Mouse (Mus musculus) urinary bladder, postnatal 4 days (tissue): Measurements from ENCODE around the gene Themis3.
"Not testable (repeated sequence)": the region's sequence is repeated elsewhere in the genome, so short reads cannot be mapped to it uniquely, and the experiment has no call there.

Experiments
- DNase-seq, 2 experiments: peaks; one replicate each; pipeline ENCODE4 v3.0.0; 2021 to 2022; ENCODE audit warnings: low spot score in 2 of 2

The Themis3 gene

GRCm38 (mm10) chr17:66558404-66559317 is 35.8 kb downstream of the Themis3 start:
- no peak for DNase-seq

- DNase-seq: no peak
Measured at GRCm38 (mm10) chr17:66552690-66553089, 41.7 kb downstream of the Themis3 start.

- no peak for DNase-seq
Measured at GRCm38 (mm10) chr17:66550486-66550885, 43.9 kb downstream of the Themis3 start.

GRCm38 (mm10) chr17:66532285-66532684 is 62.1 kb downstream of the Themis3 start:
- no peak for DNase-seq

- DNase-seq: no peak
Measured at GRCm38 (mm10) chr17:66523396-66523795, 71.0 kb downstream of the Themis3 start.

- not testable (repeated sequence) for DNase-seq
Measured at GRCm38 (mm10) chr17:66522631-66523030, 71.8 kb downstream of the Themis3 start.

GRCm38 (mm10) chr17:66519554-66520553 is 74.6 kb downstream of the Themis3 start, which contains the start of gene Rab12:
TSS of gene Rab12 (minus strand) at chr17:66519729.
- peak; percentile 85 to 90 for DNase-seq

GRCm38 (mm10) chr17:66518877-66519553 is 75.4 kb downstream of the Themis3 start:
- DNase-seq: no peak

GRCm38 (mm10) chr17:66516953-66517352 is 77.5 kb downstream of the Themis3 start:
- no peak for DNase-seq

- no peak for DNase-seq
Measured at GRCm38 (mm10) chr17:66514288-66514995, 80.0 kb downstream of the Themis3 start.

GRCm38 (mm10) chr17:66512202-66512956 is 82.0 kb downstream of the Themis3 start:
- DNase-seq: no peak

- DNase-seq: no peak
Measured at GRCm38 (mm10) chr17:66510221-66510683, 84.2 kb downstream of the Themis3 start.

- peak in 1 of 2 experiments; percentile 27 for DNase-seq
Measured at GRCm38 (mm10) chr17:66507049-66507954, 87.1 kb downstream of the Themis3 start.

GRCm38 (mm10) chr17:66504964-66505363 is 89.5 kb downstream of the Themis3 start:
- no peak for DNase-seq
